Mouse (Mus musculus) cerebellum, postnatal 36 days (tissue): ENCODE measurements at regions not wholly inside any gene's neighbourhood (a gene's known extent, or its start where the extent isn't known, plus 50 kb on each side); places are given as distances from the start of the nearest gene placed in this dataset.

ENCODE experiments used
- DNase-seq, 2 experiments: peaks; one replicate each; pipeline ENCODE4 v3.0.0; 2021 to 2022; ENCODE audit warnings: mixed read lengths in 2 of 2

- no peak for DNase-seq
Measured at GRCm38 (mm10) chrX:95291676-95292075, 95.0 kb upstream of the Arhgef9 start.

- no peak for DNase-seq
Measured at GRCm38 (mm10) chrX:95282038-95282437, 85.4 kb upstream of the Arhgef9 start.

GRCm38 (mm10) chrX:95253517-95253916, 56.9 kb upstream of the Arhgef9 start:
- peak; percentile 1 to 2 for DNase-seq
